Mouse (Mus musculus): Measurements from ENCODE around the gene Krt90.
"Not testable (repeated sequence)": the region's sequence is repeated elsewhere in the genome, so short reads cannot be mapped to it uniquely, and the experiment has no call there.

Krt90 gene

DNA sequence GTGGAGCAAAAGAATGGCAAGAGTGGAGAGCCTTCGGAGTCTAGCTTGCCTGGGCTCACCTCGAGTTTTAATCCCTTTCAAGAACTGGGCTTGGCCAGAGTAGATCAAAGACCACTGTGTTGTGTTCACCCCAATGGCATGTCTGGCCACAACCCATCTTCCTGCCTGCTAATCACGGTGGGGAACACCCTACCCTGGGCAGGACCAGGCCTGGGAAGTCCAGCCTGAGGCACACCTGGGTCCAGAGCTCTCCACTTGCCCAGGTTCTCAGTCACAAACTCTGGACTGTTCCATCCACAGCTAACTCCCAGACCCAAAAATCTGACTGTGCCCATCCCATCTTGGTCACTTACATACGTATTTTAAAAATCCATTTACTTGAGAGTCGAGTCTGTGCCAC, at the start of gene Krt90:
Gene Krt90 (minus strand): TSS at position 101 of the 400 bp plus-strand sequence.
- DNase-seq (ENCODE audit: low spot score): no peak

DNA sequence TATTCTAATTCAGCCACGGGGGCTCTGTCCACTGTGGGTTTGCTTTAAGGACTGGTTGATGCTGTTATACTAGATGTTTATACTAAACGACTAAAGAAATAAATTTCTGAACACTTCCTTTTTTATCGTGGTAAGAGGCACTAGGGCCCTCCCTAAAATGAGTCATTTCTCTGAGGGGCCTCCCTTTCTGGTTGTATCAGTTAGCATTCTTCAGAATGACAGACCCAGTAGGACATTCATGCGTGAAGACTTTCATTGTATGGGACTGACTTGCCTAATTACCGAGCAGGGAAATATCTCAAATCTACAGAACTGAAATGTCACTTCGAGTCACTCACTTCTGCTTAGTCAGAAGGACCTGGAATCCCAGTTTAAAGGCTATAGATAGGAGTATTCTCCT, 36.4 kb upstream of the Krt90 start:
- DNase-seq (ENCODE audit: low spot score): no peak

DNA sequence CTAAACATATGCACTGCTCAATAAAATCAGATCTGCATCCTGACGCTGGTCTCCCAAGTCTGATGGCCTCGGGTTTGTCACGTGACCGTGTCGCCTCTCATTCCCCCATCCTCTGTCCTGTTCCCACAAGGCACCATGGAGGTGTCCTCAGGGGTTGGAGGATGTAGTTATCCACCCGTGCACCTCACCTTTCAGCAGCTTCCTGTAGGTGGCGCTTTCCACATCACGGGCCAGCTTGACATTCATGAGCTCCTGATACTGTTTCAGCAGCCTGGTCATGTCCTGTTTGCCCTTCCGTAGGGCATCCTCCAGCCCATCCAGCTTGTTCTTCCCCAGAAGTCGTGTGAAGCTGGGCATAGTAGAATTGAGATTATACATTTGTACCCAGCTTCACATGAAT, 25.5 kb upstream of the Krt90 start:
- DNase-seq (ENCODE audit: low spot score): no peak

DNA sequence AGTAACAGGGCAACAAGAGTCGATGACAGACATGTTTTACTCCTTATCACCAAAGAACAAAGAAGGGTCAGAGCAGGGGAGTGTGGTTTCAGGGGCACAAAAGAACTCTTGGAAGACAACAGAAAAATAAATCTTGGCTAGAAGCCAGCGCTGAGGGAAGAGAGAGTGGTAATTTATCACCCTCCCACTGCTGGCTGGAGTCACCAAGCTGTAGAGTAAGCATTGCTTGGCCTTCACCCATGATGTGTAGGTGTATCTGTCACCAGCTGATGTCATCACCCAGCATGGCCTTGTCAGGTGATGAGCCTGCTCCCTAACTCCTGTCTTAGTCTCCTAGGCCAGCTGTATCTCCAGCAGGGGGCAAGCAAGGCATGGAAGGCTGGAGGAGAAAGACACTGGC, 21.7 kb upstream of the Krt90 start:
- no peak for DNase-seq (ENCODE audit: low spot score)

DNA sequence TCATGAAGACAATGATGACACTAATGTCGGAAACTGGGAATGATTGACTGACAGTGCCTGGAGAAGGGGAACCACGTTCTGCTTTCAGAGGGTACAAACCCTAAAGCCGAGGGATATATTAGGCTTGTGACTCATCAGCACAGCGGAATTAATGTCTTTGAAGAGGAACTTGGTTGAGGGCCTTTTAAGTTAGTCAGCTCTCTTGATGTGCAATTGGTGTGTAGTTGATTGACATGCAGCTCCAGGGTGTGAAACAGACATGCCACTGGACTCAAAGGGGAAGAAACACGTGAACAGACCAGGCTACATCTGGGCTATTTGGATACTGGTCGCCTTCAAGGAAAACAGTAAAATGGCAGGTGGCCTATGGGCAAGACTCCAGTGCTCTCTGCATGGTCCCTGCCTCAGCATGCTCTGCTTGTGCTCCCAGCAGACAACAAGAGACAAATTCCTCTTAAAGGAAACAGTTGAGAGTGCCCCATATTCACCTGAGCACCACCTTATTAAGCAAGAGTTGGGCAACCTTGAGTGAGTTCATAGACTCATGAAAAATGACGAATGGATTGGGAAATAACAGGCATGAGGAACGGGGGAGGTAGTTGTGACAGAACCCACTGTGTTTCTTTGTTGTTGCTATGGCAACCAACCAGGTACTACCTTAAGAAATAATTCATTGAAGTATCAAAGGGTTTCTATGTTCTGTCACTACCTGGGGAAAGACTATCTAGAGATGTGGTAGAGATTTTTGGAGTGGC, 20.6 kb upstream of the Krt90 start:
- no peak for DNase-seq (ENCODE audit: low spot score)

DNA sequence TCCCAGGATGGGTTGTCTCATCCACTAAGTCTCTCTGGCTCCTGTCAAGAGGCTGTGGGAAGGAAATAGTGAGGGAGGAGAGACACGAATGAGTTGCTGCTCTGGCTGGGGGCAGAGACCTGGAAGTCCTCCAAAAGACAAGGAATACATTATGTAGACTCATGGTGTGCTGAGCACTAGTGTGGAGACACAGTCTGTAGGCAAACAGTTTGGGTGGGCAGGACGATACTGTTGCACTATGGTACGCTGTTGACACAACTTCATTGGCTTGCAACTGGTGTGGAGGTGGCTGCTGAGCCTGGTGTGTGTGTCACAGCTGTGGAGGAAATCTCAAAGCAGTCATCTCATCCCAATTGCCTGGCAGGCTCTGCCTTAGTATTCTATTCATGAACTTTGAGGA, 19.0 kb upstream of the Krt90 start:
- no peak for DNase-seq (ENCODE audit: low spot score)

DNA sequence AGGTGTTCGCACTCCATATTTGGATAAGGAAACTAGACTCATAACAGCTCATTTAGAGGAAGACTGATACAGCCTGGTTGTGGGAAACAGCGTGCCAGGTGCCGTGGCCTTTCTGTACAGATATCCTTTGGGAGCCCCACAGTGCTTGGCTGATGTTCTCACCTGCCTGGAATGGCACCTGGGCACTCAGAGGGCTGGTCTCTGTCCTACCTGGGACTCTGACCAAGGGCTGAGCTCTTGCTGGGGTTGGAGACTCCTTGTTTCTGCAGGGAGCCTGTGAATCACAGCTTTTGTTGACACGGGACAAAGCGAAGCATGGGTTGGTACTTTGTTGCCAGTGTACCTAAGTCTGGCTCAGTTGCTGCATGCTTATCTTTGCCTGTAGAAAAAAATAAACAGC, 12.8 kb upstream of the Krt90 start:
- no peak for DNase-seq (ENCODE audit: low spot score)

DNA sequence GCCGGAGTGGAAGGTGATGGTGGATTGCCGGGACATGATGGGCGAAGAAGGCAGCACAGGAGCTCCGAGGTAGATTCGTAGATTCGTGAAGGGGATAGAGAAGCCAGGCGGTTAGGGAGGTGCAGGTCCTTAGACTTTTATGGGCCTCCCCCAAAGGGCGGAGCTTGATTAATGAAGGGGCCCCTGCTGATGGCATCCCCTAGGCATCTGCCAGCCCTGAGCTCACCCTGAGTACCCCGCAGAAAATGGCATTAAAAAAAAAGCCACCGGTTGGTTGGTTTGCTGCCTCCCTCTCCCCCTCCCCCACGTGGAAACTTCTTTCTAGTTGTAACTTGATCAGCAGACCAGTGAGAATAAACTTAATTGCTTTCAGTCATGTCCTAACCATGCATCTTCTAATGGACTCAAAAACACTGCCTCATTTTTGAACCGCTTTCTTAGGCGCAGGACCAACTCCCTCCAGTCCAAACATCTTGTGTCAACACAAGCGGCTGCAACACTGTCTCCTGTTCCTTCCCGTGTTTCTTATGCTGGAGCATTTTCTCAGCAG, 11.1 kb upstream of the Krt90 start, which contains the start of gene Krt75:
Gene Krt75 (minus strand): TSS at position 109 of the 550 bp plus-strand sequence.
- DNase-seq (ENCODE audit: low spot score): no peak

DNA sequence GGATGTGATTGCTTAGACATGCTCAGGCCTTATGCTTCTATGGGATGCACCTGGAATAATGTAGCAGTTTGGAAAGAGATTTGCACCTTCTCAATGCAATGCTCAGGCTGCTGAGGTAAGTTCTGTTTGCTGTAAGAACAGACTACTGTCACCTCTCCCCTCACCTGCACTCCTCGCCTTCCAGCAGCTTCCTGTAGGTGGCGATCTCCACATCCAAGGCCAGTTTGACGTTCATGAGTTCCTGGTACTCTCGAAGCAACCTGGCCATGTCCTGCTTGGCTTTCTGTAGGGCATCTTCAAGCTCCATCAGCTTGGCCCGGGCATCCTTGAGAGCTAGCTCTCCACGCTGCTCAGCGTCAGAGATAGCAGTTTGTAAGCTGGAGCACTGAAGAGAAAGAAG, 5.0 kb upstream of the Krt90 start:
- DNase-seq (ENCODE audit: low spot score): no peak

DNA sequence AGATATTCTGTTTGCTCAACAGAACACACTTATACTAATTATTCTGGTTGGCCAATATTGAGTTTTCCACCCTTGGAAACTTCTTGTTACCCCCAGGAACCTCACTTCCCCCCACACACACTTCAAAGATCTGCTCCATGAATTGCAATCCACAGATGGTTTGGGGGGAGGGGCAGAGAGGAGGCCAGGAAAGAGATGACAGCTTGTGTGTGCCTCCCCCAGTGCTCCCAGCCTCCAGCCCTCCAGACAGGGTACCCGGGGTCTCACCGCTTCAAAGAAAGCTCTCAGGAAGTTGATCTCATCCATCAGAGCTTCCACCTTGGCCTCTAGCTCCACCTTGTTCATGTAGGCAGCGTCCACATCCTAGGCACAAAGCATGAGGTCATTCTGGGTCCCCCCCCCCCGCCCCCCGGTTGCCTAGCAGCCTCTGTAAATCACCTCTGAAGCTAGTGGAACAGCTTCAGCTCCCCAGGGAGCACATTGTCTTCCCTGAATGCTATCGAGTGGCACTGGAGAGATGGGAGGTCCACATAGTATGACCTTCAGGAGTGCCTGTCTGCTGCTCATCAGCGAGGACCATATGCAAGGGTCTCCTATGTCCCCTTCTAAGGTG, 4.6 kb downstream of the Krt90 start:
- DNase-seq (ENCODE audit: low spot score): no peak

DNA sequence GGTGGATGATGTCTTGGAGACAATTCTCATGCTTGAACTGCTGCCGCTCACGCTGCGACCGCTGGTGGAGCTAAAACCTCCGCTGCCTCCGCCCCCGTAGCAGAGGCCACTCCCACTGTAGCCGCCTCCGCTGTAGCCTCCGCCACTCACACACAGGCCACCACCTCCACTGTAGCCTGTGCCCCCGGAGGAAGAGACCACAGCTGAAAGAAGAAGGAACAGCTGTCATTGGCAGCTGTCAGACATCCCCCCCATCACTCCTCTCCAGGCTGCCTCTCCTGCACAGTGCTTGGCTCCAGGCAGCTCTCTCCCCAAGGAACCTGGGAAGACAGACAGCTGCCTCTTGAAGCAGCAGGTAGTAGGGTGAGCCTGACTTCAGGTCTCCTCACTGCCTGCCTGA, 9.6 kb downstream of the Krt90 start:
- DNase-seq (ENCODE audit: low spot score): no peak

DNA sequence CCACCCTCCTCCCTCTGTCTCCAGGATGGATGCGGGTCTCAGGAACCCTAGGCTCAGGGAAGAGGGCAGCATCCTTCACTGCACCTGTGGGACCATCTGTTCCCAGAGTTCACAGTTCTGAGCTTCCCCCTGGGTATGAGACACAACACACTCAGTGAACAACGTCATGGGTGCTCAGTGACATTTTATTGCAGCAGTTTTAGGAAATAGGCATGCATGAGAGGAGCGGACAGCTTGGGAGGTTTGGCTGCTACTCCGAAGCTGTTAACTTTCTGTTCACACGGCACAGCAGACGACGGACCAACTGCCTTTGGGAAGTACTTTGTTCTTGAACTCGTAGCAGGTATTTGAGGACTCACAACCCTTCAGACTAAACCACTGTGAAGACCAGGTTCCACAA, 10.6 kb downstream of the Krt90 start:
- DNase-seq (ENCODE audit: low spot score): no peak

DNA sequence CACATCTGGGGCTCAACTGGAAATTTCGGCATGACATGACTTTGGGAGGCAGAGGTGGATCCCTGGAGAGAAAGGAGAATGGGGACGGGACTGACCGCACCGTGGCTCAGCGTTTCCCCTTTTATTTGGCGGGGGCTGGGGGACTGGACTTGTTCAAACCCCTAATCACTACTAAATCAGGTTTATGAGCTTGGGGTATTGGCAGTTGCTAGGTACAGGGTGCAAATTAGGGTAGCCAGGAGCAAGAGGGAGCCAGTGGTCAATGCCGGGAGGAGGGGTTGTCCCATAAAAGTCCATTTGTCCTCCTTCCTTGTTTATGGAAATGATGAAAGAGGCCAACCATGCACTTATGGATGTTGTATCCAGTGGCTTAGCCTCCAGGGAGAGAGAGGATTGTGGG, 12.2 kb downstream of the Krt90 start, which contains the start of gene Krt82:
Gene Krt82 (minus strand): TSS at position 101 of the 400 bp plus-strand sequence.
- DNase-seq (ENCODE audit: low spot score): no peak

DNA sequence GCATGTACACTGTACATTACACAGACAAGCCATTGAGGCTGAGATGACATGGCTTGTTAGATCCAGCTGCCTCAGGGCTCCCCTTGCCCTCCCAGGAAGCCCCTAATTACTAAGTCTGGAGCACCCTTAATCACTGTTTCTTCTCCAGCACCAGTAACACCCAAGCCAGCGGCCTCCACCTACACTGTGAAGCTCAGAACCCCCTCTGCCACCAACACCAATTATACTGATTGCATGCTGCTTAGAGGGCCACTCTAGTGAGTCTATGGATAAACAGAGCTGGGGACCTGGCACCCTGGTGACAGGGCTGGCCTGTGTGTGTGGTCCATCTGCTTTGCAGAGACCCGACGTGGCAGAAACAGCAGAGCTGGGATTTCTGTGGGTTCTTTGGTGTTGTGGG, 18.3 kb downstream of the Krt90 start:
- no peak for DNase-seq (ENCODE audit: low spot score)

DNA sequence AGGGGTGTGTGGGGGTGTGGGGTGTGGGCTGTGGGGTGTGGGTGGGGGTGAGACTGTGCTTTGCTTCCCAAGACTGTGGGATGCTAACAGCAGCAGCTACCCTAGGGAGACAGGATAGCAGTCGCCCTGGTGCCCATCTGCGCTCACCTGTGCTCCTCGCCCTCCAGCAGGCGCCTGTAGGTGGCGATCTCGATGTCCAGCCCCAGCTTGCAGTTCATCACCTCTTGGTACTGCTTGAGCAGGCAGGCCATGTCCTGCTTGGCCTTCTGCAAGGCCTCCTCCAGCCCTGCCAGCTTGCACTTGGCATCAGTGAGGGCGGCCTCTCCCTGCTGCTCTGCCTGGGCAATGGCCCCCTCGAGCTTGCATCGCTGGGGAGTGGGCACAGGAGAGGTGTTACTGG, 20.2 kb downstream of the Krt90 start:
- no peak for DNase-seq (ENCODE audit: low spot score)

DNA sequence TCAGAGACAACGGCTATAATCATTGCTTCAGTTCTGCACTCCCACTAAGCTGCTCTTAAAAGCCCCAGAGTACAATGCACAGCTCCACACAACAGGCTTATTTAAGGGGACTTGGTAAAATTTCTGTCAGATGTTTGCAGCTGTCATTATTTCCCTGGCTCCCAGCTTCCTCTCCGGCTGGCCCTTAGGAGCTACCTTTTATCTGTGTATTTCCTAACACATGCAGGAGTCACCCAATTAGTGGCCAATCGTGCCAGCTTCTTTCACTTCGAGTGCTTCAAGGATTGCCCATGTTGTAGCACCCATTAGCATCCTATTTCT, 24.2 kb downstream of the Krt90 start:
- no peak for DNase-seq (ENCODE audit: low spot score)

DNA sequence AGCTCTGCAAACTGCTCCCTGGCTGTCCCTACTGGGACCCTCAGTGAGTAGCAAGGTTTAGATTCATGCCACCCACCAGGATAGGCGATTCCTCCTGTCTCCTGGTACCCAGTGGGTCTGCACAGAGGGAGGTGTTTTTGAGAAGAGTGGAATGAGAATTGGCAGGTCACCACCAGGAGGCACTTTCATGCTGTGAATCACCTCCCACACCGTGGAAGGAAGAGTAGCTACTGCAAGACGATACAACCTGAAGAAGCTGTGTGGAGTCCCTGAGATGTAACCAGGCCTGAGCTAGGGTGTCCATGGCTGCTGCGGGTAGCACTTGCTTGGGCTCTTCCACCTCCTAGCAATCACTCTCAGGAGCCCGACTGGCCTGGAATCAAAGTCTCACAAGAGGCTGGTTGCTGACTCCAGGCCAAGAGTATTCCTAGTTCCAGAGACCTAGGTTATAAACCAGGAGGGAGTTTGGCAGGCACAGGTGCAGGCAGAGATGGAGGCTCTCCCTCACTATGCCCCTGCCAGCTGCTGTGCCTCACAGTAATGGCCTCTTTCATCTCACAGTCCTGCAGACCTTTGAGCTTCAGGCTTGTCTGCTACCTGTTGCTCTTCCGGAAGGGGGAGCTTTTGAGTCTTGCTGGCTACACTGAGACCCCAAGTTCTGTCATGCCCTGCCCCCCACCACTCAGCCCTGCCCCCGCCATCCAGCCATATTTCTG, 24.7 kb downstream of the Krt90 start:
- DNase-seq (ENCODE audit: low spot score): no peak

DNA sequence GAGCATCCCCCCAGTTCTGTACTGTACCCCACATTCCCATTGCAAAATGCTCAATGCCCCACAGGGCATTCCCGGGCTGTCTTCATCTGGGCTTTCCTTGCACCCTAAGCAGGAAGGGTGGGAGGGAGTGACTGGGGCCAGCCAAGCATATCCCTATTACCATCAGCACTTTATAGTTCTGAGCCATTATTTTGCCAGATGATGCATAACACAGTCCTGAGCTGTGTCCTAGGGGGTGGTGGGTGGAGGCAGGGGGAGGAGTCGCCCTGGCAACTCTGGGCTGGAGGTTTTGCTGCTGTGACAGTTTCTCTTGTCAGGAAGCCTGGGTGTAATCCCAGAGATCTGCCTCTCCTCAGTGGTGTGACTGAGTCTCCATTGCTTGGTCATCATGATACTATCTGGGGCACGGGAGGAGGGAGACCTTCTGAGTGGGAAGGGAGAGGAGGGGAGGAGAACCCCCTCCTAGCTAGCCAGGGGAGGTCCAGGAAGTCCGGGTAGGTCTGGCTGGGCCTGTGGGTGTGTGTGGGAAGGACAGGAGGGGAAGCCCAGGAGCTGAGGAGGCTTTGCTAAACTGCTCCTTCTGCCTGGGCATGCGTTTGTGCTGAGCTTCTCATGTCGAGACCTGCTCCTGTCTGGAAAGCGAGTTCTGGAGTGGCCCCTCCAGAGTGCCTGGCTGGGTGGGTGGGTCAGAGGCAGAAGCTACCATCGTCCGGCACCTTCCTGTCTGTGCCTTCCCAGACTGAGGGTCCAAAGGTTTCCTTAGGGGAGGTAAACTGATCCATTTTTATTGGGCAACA, 26.5 kb downstream of the Krt90 start:
- no peak for DNase-seq (ENCODE audit: low spot score)

DNA sequence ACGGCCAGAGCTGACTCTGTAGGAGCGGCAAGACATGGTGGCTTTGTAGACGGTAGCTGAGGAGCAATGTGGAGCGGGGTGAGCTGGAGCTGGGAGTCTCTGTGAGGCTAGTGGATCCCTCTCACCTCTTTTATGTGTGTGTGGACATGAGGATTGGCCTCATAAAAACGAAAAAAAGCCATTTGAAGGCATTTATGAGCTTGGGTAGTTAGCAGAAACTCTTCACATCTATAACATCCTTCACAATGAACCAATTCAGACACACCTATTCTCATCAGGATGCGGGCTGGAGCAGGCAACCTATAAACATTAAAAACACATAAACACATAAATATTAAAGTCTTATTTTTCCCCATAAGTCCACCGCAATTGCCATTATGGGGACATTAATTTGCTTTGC, 30.0 kb downstream of the Krt90 start, which contains the start of gene Krt84:
Gene Krt84 (minus strand): TSS at position 101 of the 400 bp plus-strand sequence.
- DNase-seq (ENCODE audit: low spot score): no peak

DNA sequence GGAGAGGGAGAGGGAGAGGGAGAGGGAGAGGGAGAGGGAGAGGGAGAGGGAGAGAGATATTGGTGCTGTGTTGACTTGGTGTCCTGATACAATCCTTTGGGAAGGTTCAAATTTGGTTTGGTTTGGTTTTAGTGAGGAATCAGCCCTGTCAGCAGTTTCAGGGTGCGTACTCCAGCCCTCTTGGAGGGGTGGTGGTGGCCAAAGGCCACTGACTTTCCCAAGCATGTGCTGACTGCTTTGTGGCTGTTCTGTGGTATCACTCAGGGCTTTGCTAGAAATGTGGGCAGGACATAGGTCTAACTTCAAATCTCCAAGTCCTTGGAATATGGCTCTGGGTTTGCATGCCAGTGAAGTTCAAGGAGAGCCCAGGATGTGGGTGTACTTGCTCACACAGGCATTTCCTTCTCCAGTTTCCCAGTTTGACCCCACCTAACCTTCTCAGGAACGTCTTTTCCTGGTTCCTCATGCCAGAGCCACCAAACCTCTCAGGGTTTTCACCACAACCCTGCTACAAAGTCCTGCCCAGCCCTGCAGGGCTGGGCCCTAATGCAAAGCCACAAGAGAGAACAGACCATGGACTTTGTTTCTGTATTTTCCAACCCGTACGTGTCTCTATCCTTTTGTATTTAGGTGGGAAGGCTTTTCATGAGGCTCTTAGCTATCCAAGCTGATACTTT, 40.1 kb downstream of the Krt90 start:
- DNase-seq (ENCODE audit: low spot score): no peak

DNA sequence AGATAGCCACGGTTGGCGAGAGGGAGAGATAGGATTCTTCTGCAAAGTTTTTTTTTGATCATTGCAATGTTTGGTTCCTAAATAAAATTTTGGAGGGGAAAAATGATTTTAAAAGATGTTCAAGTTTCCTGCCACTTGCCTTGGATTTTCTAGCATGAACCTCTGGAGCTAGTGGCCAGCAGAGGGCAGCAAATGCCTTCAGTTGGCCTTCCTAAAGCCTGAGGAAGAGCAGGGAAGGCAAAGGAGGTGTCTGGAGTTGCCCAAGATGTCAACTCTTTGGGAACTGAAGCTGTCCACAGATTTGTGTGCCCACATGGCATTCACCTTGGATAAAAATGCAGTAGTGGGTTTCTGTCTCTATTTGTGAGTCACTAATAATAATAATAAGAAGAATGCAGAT, 43.0 kb downstream of the Krt90 start:
- peak; percentile 79 for DNase-seq (ENCODE audit: low spot score)

DNA sequence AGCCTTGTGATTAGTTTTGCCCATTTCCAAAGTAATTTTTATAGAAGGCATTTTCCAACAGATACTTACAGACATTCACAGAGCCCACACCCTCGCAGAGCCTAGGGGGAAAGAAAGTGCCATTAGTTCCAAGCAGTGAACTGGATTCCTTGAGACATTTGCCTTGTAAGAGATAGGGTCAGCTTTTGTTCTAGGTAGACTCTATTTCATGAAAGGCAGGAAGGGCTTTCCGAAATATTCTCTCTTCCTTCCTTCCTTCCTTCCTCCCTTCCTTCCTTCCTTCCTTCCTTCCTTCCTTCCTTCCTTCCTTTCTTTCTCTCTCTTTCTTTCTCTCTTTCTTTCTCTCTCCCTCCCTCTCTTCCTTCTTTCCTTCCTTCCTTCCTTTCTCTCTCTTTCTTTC, 45.6 kb downstream of the Krt90 start, which contains the start of gene Gm49425:
Gene Gm49425 (minus strand): TSS at position 101 of the 400 bp plus-strand sequence.
- not testable (repeated sequence) for DNase-seq (ENCODE audit: low spot score)

All from MN1 (cell line).